ENCODE assay signal across 8 mouse cellular contexts in genomic region chr2:32304145-32304832, GRCm38 (mm10). TPM values are rescaled to one million over a fixed set of nuclear protein-coding genes. Genes with fewer than 3 reads are reported as not detected.
DNase-seq lines count a peak whose midpoint lies in the region; ATAC-seq lines count a peak whose summit lies in the region.

No protein-coding gene starts in this region.

- 60% methylated on average over 8 of the region's 8 CpGs for WGBS in midbrain, embryonic 10.5 days
- 51% methylated on average over 8 of the region's 8 CpGs for WGBS in midbrain, embryonic 16.5 days
- 49% methylated on average over 8 of the region's 8 CpGs for WGBS in limb, embryonic 15.5 days

- peaks cover 4% of the 10 kb centered on the region; the same call in 1 of the 2 replicates for H3K4me1 ChIP-seq in midbrain, embryonic 10.5 days
- H3K4me1 ChIP-seq in midbrain, embryonic 16.5 days (ENCODE audit: control insufficient read depth, insufficient read depth, low read length) = no peaks in the 10 kb centered on the region
- peaks cover 5% of the 10 kb centered on the region; the same call in 1 of the 2 replicates for H3K4me1 ChIP-seq in limb, embryonic 15.5 days

- H3K4me2 ChIP-seq in midbrain, embryonic 16.5 days (ENCODE audit: low read length) = no peak overlapping the region
- no peak overlapping the region for H3K4me2 ChIP-seq in limb, embryonic 15.5 days

- peaks cover 94% of the 10 kb centered on the region for H3K36me3 ChIP-seq in midbrain, embryonic 10.5 days
- peaks cover 49% of the 10 kb centered on the region for H3K36me3 ChIP-seq in midbrain, embryonic 16.5 days (ENCODE audit: control insufficient read depth, insufficient read depth, low read length)
- H3K36me3 ChIP-seq in limb, embryonic 15.5 days = peaks cover 97% of the 10 kb centered on the region

- no peak for ATAC-seq in midbrain, embryonic 16.5 days
- peak; percentile 57 to 59 for ATAC-seq in hematopoietic stem cell, adult 5-6 weeks (replicated peaks in 1 of 2; ENCODE audit: insufficient read depth in 1 of 2, low FRiP score in 2 of 2, low TSS enrichment in 1 of 2, low read depth in 1 of 2, poor library complexity in 2 of 2, severe bottlenecking in 2 of 2)
- 0 out of 2 replicates have a peak, but pooled peaks have one; percentile 45 for ATAC-seq in limb, embryonic 15.5 days (ENCODE audit: insufficient number of reproducible peaks, low FRiP score, low TSS enrichment, low read depth)

- H3K27ac ChIP-seq in midbrain, embryonic 10.5 days (replicated peaks) = no peak overlapping the region
- H3K27ac ChIP-seq in midbrain, embryonic 16.5 days (ENCODE audit: low read length) = no peak overlapping the region
- no peak overlapping the region for H3K27ac ChIP-seq in limb, embryonic 15.5 days

- H3K9ac ChIP-seq in midbrain, embryonic 16.5 days (ENCODE audit: low read depth, low read length) = no peak overlapping the region
- H3K9ac ChIP-seq in limb, embryonic 15.5 days = no peak overlapping the region

- no peaks in the 10 kb centered on the region for H3K27me3 ChIP-seq in midbrain, embryonic 10.5 days (ENCODE audit: low read depth, poor library complexity, severe bottlenecking)
- no peaks in the 10 kb centered on the region for H3K27me3 ChIP-seq in midbrain, embryonic 16.5 days (ENCODE audit: control insufficient read depth, insufficient read depth, low read depth, low read length)
- no peaks in the 10 kb centered on the region for H3K27me3 ChIP-seq in limb, embryonic 15.5 days

- H3K4me3 ChIP-seq in midbrain, embryonic 10.5 days = no peak overlapping the region
- H3K4me3 ChIP-seq in midbrain, embryonic 16.5 days (ENCODE audit: low read depth, low read length) = no peak overlapping the region
- H3K4me3 ChIP-seq in limb, embryonic 15.5 days = no peak overlapping the region

- DNase-seq in midbrain, embryonic 10.5 days (ENCODE audit: low spot score) = peak; percentile 55
- DNase-seq in ZHBTc4 (ENCODE audit: low read depth, low spot score) = peak; percentile 78
- DNase-seq in cerebellum, postnatal 25 days = peak; percentile 86 to 90
- peak; percentile 65 for DNase-seq in right cerebral cortex, postnatal 14 days
- no peak for DNase-seq in ovary, postnatal 14 days (ENCODE audit: low spot score)

- no peaks in the 10 kb centered on the region for H3K9me3 ChIP-seq in midbrain, embryonic 10.5 days (replicated peaks)
- H3K9me3 ChIP-seq in midbrain, embryonic 16.5 days (replicated peaks; ENCODE audit: control insufficient read depth, low read length, poor library complexity, severe bottlenecking) = no peaks in the 10 kb centered on the region
- no peaks in the 10 kb centered on the region for H3K9me3 ChIP-seq in limb, embryonic 15.5 days

RNA-seq across cellular contexts. Expression of gene Swi5, which starts 16.4 kb away (rescaled TPM):
- 536 and 538 TPM in 2 replicates for polyA plus RNA-seq in midbrain, embryonic 10.5 days (2016; fragmentation: Nextera tagmentation; extraction: Ambion mirVana)
- 392 and 415 TPM in 2 replicates for polyA plus RNA-seq in midbrain, embryonic 16.5 days (2015; fragmentation: Nextera tagmentation; extraction: Ambion mirVana)
- total RNA-seq in hematopoietic stem cell, adult 5-6 weeks (2017) = 230 and 365 TPM in 2 replicates
- 370 and 413 TPM in 2 replicates for polyA plus RNA-seq in limb, embryonic 15.5 days (2015; fragmentation: Nextera tagmentation; extraction: Ambion mirVana)

RNA-seq across cellular contexts. Expression of gene Golga2, which starts 17.1 kb away (rescaled TPM):
- 16.7 and 21.1 TPM in 2 replicates for polyA plus RNA-seq in midbrain, embryonic 10.5 days (2016; fragmentation: Nextera tagmentation; extraction: Ambion mirVana)
- polyA plus RNA-seq in midbrain, embryonic 16.5 days (2015; fragmentation: Nextera tagmentation; extraction: Ambion mirVana) = 31.8 and 35.7 TPM in 2 replicates
- 37.5 and 47.3 TPM in 2 replicates for total RNA-seq in hematopoietic stem cell, adult 5-6 weeks (2017)
- polyA plus RNA-seq in limb, embryonic 15.5 days (2015; fragmentation: Nextera tagmentation; extraction: Ambion mirVana) = 36.5 and 36.6 TPM in 2 replicates

RNA-seq across cellular contexts. Expression of gene Uck1, which starts 44.3 kb away (rescaled TPM):
- 91.4 and 91.7 TPM in 2 replicates for polyA plus RNA-seq in midbrain, embryonic 10.5 days (2016; fragmentation: Nextera tagmentation; extraction: Ambion mirVana)
- polyA plus RNA-seq in midbrain, embryonic 16.5 days (2015; fragmentation: Nextera tagmentation; extraction: Ambion mirVana) = 101 and 107 TPM in 2 replicates
- 32.3 and 33.3 TPM in 2 replicates for total RNA-seq in hematopoietic stem cell, adult 5-6 weeks (2017)
- polyA plus RNA-seq in limb, embryonic 15.5 days (2015; fragmentation: Nextera tagmentation; extraction: Ambion mirVana) = 62.2 and 68.1 TPM in 2 replicates

RNA-seq across cellular contexts. Expression of gene Ciz1, which starts 47.8 kb away (rescaled TPM):
- polyA plus RNA-seq in midbrain, embryonic 10.5 days (2016; fragmentation: Nextera tagmentation; extraction: Ambion mirVana) = 60.5 and 69.8 TPM in 2 replicates
- polyA plus RNA-seq in midbrain, embryonic 16.5 days (2015; fragmentation: Nextera tagmentation; extraction: Ambion mirVana) = 56.3 and 58.7 TPM in 2 replicates
- 76.7 and 78.2 TPM in 2 replicates for total RNA-seq in hematopoietic stem cell, adult 5-6 weeks (2017)
- 42.7 and 46.2 TPM in 2 replicates for polyA plus RNA-seq in limb, embryonic 15.5 days (2015; fragmentation: Nextera tagmentation; extraction: Ambion mirVana)

RNA-seq across cellular contexts. Expression of gene Dnm1, which starts 48.8 kb away (rescaled TPM):
- 9.0 and 12.2 TPM in 2 replicates for polyA plus RNA-seq in midbrain, embryonic 10.5 days (2016; fragmentation: Nextera tagmentation; extraction: Ambion mirVana)
- 55.1 and 66.3 TPM in 2 replicates for polyA plus RNA-seq in midbrain, embryonic 16.5 days (2015; fragmentation: Nextera tagmentation; extraction: Ambion mirVana)
- total RNA-seq in hematopoietic stem cell, adult 5-6 weeks (2017) = not detected in 2 replicates
- 20.5 and 26.6 TPM in 2 replicates for polyA plus RNA-seq in limb, embryonic 15.5 days (2015; fragmentation: Nextera tagmentation; extraction: Ambion mirVana)
